Mouse (Mus musculus) stomach, embryonic 14.5 days (tissue): ENCODE data around the gene Csnk2a2. TPM values are rescaled to one million over a fixed set of nuclear protein-coding genes. Genes with fewer than 3 reads are reported as not detected.

Experiments
- ATAC-seq: fragments of 200-750 bp; cut with Nextera tagmentation; 2 replicates; pipeline ENCODE4 v1.8.0; 2017; ENCODE audit warnings: low read depth, moderate TSS enrichment; ENCODE audit not compliant: insufficient number of reproducible peaks, insufficient read depth, low FRiP score
- H3K27ac ChIP-seq: fragments of 300-500 bp; sonication (generic); 2 replicates; pipeline ENCODE4 v1.5.1; 2014; ENCODE audit warnings: mild to moderate bottlenecking, low read length, moderate library complexity, mixed read lengths
- H3K27me3 ChIP-seq: fragments of 300-500 bp; sonication (generic); 2 replicates; pipeline ENCODE4 v1.6.1; 2014; ENCODE audit warnings: low read length, control low read depth, mixed read lengths; ENCODE audit not compliant: control insufficient read depth, insufficient read depth
- H3K36me3 ChIP-seq: fragments of 300-500 bp; sonication (generic); 2 replicates; pipeline ENCODE4 v1.6.1; 2014; ENCODE audit warnings: mild to moderate bottlenecking, control low read depth, low read length, moderate library complexity, mixed read lengths; ENCODE audit not compliant: control insufficient read depth, insufficient read depth
- H3K4me1 ChIP-seq: fragments of 300-500 bp; sonication (generic); 2 replicates; pipeline ENCODE4 v1.6.1; 2014; ENCODE audit warnings: low read length, control low read depth, mixed read lengths; ENCODE audit not compliant: control insufficient read depth, insufficient read depth
- H3K4me2 ChIP-seq: fragments of 300-500 bp; sonication (generic); replicated peaks from 2 replicates; pipeline ENCODE4 v1.6.1; 2014; ENCODE audit warnings: low read depth, low read length, control low read depth
- H3K4me3 ChIP-seq: fragments of 300-500 bp; sonication (generic); 2 replicates; pipeline ENCODE4 v1.5.1; 2014; ENCODE audit warnings: low read depth, low read length, control low read depth
- H3K9ac ChIP-seq: fragments of 300-500 bp; sonication (generic); replicated peaks from 2 replicates; pipeline ENCODE4 v1.6.1; 2014; ENCODE audit warnings: low read depth, mild to moderate bottlenecking, control low read depth, low read length, moderate library complexity, mixed read lengths
- H3K9me3 ChIP-seq: fragments of 300-500 bp; sonication (generic); 2 replicates; pipeline ENCODE4 v1.6.1; 2016; ENCODE audit warnings: low read depth, low read length, control low read depth; ENCODE audit not compliant: control insufficient read depth
- WGBS: fragments of 180-500 bp; shearing (Covaris S2); extraction: QIAGEN DNeasy Blood & Tissue Kit; methylation state at CpG from one replicate; pipeline ENCODE4 v1.1.7; 2014; 5-methylcytosine and 5-hydroxymethylcytosine counted together
- polyA plus RNA-seq: library from polyadenylated mRNA; unstranded; fragments of >200 nt; fragmentation: Nextera tagmentation; extraction: Ambion mirVana; gene quantifications from 2 replicates; pipeline ENCODE4 v1.2.1, GENCODE M21; 2014

Gene Csnk2a2
- polyA plus RNA-seq, 1 experiment from 2014 or later: 23.9 TPM

DNA sequence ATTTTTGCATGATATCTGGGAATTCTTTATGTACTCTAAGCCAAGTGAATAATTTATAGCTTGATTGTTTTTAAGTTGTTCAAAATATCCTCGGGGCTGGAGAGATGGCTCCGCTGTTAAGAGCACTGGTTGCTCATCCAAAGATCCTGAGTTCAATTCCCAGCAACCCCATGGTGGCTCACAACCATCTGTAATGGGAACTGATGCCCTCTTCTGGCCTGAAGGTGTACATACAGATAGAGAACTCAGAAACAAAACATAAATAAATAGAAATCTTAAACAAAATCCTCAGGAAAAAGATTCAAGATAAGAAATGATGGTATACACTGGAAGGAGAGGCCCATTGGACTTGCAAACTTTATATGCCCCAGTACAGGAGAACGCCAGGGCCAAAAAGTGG lies 53.9 kb downstream of the Csnk2a2 start:
- 87% methylated on average over 3 of the region's 3 CpGs for WGBS

DNA sequence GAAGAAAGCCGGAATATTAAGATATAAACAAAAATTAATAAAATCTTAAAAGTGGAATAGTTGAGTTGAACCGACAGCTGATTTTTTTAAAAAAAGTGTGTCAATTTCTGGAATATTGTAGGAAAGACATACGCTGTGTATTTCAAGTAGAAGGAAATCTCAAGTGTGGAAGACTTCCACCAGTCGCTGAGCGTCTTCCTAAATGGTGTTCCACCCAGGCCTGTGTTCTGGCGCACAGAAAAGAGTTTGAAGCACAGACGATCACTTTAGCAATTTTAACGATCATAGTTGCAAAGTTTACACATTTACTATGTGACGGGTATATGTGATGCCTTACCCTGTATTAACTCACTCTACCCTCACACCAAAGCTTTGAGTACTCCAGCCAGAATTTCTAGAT lies 54.4 kb downstream of the Csnk2a2 start:
- Histone ChIP-seq H3K27me3 (no peaks in the 10 kb centered on the region), H3K4me2 (no peak overlapping the region), H3K4me1 (peaks cover 25% of the 10 kb centered on the region), H3K4me3 (no peak overlapping the region), H3K27ac (no peak overlapping the region), H3K9me3 (no peaks in the 10 kb centered on the region), H3K9ac (no peak overlapping the region), H3K36me3 (no peaks in the 10 kb centered on the region)
- WGBS: 90% methylated on average over 9 of the region's 9 CpGs
- ATAC-seq: no peak

More for the DNA sequence above, 53.9 kb downstream of the Csnk2a2 start:
- no peaks in the 10 kb centered on the region for H3K27me3 ChIP-seq
- H3K9ac ChIP-seq: no peak overlapping the region
- peaks cover 20% of the 10 kb centered on the region for H3K4me1 ChIP-seq
- no peak overlapping the region for H3K4me3 ChIP-seq
- no peaks in the 10 kb centered on the region for H3K36me3 ChIP-seq
- no peak overlapping the region for H3K27ac ChIP-seq
- ATAC-seq: no peak
- H3K4me2 ChIP-seq: no peak overlapping the region
- no peaks in the 10 kb centered on the region for H3K9me3 ChIP-seq

DNA sequence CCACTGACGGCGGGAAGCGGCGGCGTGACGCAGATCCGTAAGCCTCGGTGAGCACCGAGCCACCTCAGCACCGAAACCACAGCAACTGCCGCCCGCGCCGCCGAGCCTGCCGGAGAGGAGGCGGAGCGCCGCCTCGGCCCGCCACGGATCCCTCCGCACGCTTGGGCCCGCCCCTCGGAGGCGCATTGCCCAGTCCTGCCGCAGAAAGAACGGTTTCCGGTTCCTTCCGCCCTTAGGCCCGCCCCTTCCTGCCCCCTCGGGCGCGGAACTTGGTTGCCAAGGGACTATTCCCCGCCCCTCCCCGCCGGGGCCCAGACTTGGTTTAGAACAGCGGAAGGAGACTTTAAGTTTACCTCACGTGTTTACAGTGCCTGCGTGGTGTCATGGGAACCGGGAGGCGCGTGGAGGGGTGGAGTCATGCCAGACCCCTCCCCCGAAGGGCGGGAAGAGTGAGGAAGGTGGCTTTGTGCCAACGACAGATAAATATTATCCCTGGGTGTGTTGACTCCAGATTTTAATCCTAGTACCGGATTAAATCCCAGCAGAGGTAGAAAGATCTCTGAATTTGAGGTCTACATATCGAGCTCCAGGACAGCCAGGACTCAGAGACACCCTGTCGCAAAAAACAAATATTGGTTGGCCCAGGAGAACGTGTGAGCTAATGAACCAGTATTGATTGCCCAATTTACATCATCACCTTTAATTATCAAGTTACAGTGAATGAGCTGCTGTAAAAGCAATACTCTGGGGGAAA lies 55.0 kb downstream of the Csnk2a2 start, which contains the start of gene Cfap20:
Gene Cfap20, minus strand, starts transcription at position 184 of the 754 bp plus-strand sequence.
- peak within 1 kb of the TSS; percentile 92 for H3K27ac ChIP-seq
- peak within 1 kb of the TSS; percentile 91 for H3K4me2 ChIP-seq
- no peaks in the 10 kb centered on the region for H3K9me3 ChIP-seq
- peak; percentile 96 for ATAC-seq
- under 1% methylated on average over 51 of the region's 51 CpGs for WGBS
- peak within 1 kb of the TSS; percentile 95 for H3K4me3 ChIP-seq
- H3K27me3 ChIP-seq: no peaks in the 10 kb centered on the region
- peaks cover 30% of the 10 kb centered on the region for H3K4me1 ChIP-seq
- H3K9ac ChIP-seq: peak within 1 kb of the TSS; percentile 89
- H3K36me3 ChIP-seq: no peaks in the 10 kb centered on the region

DNA sequence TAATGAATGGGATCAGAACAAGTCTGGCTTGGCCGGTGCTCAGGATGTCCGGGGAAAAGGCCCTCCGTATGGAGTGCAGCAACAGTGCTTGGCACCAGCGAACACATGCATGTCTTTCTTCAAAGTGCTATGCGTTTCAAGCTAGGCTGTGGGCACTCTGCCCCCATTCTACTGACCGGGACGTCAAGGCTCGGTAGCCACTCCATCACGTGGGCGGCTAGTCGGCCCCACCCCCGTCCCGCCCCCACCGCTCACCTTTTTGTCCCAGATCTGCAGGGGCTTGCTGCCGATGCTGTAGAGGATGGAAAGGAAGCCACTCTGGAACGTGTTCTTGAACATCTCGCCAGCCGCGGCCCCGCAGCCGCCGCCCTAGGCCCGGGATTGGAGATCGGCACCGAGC lies 55.6 kb downstream of the Csnk2a2 start:
- Histone ChIP-seq H3K36me3 (no peaks in the 10 kb centered on the region), H3K9me3 (no peaks in the 10 kb centered on the region), H3K27me3 (no peaks in the 10 kb centered on the region), H3K4me1 (peaks cover 37% of the 10 kb centered on the region), H3K4me3 (peak overlapping the region; percentile 95), H3K4me2 (peak overlapping the region; percentile 91), H3K9ac (peak overlapping the region; percentile 89), H3K27ac (peak overlapping the region; percentile 92)
- ATAC-seq: peak; percentile 42
- WGBS: 0% methylated on average over 25 of the region's 25 CpGs

DNA sequence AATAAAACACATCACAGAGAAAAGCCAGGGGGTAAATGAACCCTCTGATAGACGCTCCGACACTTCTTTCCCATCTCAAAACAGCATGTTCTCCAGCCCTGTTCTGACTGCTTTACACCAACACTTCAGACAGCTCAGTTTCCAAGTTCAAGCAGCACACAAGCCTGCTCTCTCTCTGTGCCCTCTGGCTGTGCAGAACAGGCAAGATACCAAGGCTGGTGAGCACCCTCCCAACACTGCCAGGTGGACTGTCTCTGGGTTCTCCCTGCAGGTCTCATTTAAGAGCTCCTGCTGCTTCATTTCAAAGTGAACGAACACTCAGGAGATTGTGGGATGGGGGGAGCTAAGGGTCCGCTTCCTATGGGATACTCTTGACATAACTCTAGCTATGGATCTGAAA lies 56.7 kb downstream of the Csnk2a2 start:
- Histone ChIP-seq H3K9me3 (no peaks in the 10 kb centered on the region), H3K4me1 (peaks cover 44% of the 10 kb centered on the region), H3K4me3 (peak overlapping the region; percentile 95), H3K27ac (no peak overlapping the region), H3K9ac (no peak overlapping the region; the same call in 1 of the 2 replicates), H3K27me3 (no peaks in the 10 kb centered on the region), H3K4me2 (peak overlapping the region; percentile 91), H3K36me3 (no peaks in the 10 kb centered on the region)
- no peak for ATAC-seq
- WGBS: 57% methylated on average over 4 of the region's 4 CpGs

DNA sequence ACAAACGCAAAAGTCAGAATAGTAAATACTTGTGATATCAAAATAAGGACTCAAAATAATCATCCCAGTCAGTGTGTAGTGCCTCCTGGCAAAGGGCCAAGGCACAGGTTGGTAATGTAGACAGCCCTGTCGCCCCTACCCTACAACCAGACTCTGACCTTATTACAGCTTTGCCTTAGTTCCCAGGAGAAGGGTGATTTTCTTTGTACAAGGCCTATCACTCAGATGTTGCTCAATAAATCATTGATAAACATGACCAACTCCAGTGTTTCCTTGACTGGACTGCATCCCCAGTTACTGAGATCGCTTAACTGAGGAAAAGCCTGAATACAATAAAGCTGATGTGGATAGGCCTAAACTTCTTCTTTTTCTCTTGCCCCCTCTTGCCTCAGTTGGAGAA lies 57.4 kb downstream of the Csnk2a2 start:
- H3K27me3 ChIP-seq: no peaks in the 10 kb centered on the region
- no peaks in the 10 kb centered on the region for H3K9me3 ChIP-seq
- no peaks in the 10 kb centered on the region for H3K36me3 ChIP-seq
- H3K4me1 ChIP-seq: peaks cover 51% of the 10 kb centered on the region
- no peak for ATAC-seq
- H3K9ac ChIP-seq: no peak overlapping the region
- no peak overlapping the region for H3K27ac ChIP-seq
- no peak overlapping the region for H3K4me3 ChIP-seq
- peak overlapping the region; percentile 91; the same call in 1 of the 2 replicates for H3K4me2 ChIP-seq
- WGBS: 59% methylated on average over 3 of the region's 3 CpGs

DNA sequence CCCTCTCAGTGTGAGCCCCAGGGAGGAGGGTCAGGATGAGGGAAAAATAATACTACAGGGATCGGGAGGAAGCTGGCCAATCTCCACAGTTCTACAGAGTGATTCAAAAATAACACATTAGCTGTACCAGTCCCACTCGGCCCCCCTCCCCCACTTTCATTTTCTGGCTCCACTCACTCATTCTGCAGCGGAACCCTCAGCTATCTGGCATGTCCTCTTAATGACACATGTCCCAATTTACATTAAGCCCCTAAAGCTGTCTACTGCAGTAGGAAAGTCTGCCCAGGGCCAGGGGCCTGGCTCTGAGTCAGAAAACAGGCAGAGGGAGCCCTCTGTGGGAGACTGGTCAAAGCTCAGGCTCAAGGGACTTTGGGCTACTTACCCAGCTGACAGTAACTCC lies 59.9 kb downstream of the Csnk2a2 start:
- WGBS: 16% methylated on average over 3 of the region's 3 CpGs
- peak; percentile 11; the same call in 1 of the 2 replicates for ATAC-seq
- Histone ChIP-seq H3K36me3 (no peaks in the 10 kb centered on the region), H3K27ac (no peak overlapping the region), H3K4me1 (peaks cover 68% of the 10 kb centered on the region), H3K27me3 (no peaks in the 10 kb centered on the region), H3K4me2 (no peak overlapping the region; the same call in 1 of the 2 replicates), H3K9ac (no peak overlapping the region), H3K4me3 (no peak overlapping the region), H3K9me3 (no peaks in the 10 kb centered on the region)

DNA sequence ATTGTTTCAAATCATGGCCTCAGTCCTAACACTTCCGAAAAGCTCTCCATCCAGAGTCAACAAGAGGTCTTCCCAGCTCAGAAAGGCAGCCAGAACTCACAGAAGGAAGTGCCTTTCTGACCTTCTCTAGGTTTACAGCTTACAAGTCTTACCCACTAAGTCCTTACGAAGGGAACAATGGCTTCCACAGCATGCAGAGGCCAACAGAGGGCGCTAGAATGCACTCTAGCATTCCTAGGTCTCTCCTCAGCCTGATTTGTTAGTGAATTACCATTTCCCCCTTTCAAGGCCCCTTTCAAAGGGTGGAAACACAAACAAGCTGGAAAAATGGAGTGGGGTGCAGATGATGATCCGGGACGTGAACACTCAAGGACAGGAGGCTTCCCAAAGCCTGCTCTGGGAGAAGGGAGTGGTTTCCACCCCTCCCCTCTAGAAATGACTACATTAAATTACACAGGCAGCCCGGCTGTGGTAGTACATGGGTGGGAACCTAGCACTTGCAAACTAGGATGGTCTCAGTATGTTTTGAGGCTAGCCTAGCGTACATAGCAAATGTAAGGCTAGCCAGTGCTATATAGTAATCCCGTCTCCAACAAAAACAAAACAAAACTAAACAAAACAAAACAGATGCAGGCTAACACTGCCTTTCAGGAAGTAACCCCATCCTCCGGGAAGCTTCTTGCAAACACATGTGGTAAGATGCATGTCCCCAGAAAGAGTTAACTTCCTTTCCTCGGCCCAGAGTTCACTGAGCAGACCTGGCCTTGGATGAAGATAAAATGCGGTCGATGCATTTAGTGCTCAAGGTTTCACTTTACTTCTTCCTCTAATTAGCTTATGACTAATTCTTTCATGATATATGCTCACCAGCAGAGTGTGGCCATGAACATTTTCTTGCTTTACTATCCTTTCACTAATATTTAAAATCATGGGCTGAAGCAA lies 62.0 kb downstream of the Csnk2a2 start:
- WGBS: 31% methylated on average over 12 of the region's 12 CpGs
- ATAC-seq: no peak
- no peaks in the 10 kb centered on the region for H3K9me3 ChIP-seq
- H3K27me3 ChIP-seq: no peaks in the 10 kb centered on the region
- H3K9ac ChIP-seq: no peak overlapping the region; the same call in 1 of the 2 replicates
- peaks cover 57% of the 10 kb centered on the region for H3K4me1 ChIP-seq
- H3K36me3 ChIP-seq: 0 out of 2 replicates have a peak, but pooled peaks cover 2% of the 10 kb centered on the region
- peak overlapping the region; percentile 22; the same call in 1 of the 2 replicates for H3K4me2 ChIP-seq
- no peak overlapping the region for H3K4me3 ChIP-seq
- peak overlapping the region; percentile 89 for H3K27ac ChIP-seq
